Mouse (Mus musculus) megakaryocyte, embryonic 14.5 days (primary cell): Measurements from ENCODE around the gene Exoc3l2. TPM values are rescaled to one million over a fixed set of nuclear protein-coding genes. Genes with fewer than 3 reads are reported as not detected.

Experiments
- H3K27me3 ChIP-seq: replicated peaks from 2 replicates; pipeline ENCODE3; 2012; ENCODE audit warnings: inconsistent platforms
- H3K36me3 ChIP-seq: replicated peaks from 2 replicates; pipeline ENCODE3; 2012; ENCODE audit warnings: low read length, inconsistent platforms, mixed read lengths
- H3K4me1 ChIP-seq: 2 replicates; pipeline ENCODE4 v1.6.1; 2012; ENCODE audit warnings: inconsistent platforms
- H3K4me3 ChIP-seq: replicated peaks from 2 replicates; pipeline ENCODE3; 2012; ENCODE audit warnings: moderate library complexity, mild to moderate bottlenecking, inconsistent platforms
- H3K9me3 ChIP-seq: 2 replicates; pipeline ENCODE4 v1.6.1; 2012; ENCODE audit warnings: inconsistent platforms
- FLI1 ChIP-seq: IDR thresholded peaks from 2 replicates; pipeline ENCODE4 v1.6.1; 2012; ENCODE audit warnings: low read length, inconsistent platforms, mixed read lengths
- GATA1 ChIP-seq: IDR thresholded peaks from 3 replicates; pipeline ENCODE4 v1.6.1; 2012; ENCODE audit warnings: mixed read lengths, low read length, inconsistent platforms, borderline replicate concordance
- polyA plus RNA-seq: library from polyadenylated mRNA; stranded (reverse); fragments of >175 nt; gene quantifications from 2 replicates; pipeline ENCODE4 v1.2.3, GENCODE M21; 2012; ENCODE audit warnings: low replicate concordance; ENCODE audit not compliant: insufficient read depth

Gene Exoc3l2
- polyA plus RNA-seq, 1 experiment = 53.6 TPM

- no peaks in the 10 kb centered on the region for H3K27me3 ChIP-seq
- TF ChIP-seq GATA1 (no peak), FLI1 (no peak)
These were observed 14.7 kb downstream of the Exoc3l2 start for GRCm38 (mm10) chr7:19477624-19478384.

GRCm38 (mm10) chr7:19483281-19483680 is 20.1 kb downstream of the Exoc3l2 start:
- H3K27me3 ChIP-seq = no peaks in the 10 kb centered on the region
- H3K9me3 ChIP-seq = no peaks in the 10 kb centered on the region
- peaks cover 80% of the 10 kb centered on the region for H3K36me3 ChIP-seq
- no peak overlapping the region for H3K4me3 ChIP-seq
- H3K4me1 ChIP-seq = peaks cover 54% of the 10 kb centered on the region
- TF ChIP-seq FLI1 = no peak
- TF ChIP-seq GATA1 = no peak

More at GRCm38 (mm10) chr7:19477624-19478384, 14.7 kb downstream of the Exoc3l2 start:
- H3K36me3 ChIP-seq = peaks cover 83% of the 10 kb centered on the region
- H3K9me3 ChIP-seq = no peaks in the 10 kb centered on the region
- H3K4me3 ChIP-seq = no peak overlapping the region
- H3K4me1 ChIP-seq = peaks cover 58% of the 10 kb centered on the region

- Histone ChIP-seq H3K36me3 (peaks cover 86% of the 10 kb centered on the region), H3K27me3 (no peaks in the 10 kb centered on the region), H3K9me3 (no peaks in the 10 kb centered on the region), H3K4me3 (no peak overlapping the region), H3K4me1 (peaks cover 47% of the 10 kb centered on the region)
- TF ChIP-seq FLI1 (no peak), GATA1 (no peak)
These were observed 22.4 kb downstream of the Exoc3l2 start for GRCm38 (mm10) chr7:19485488-19485887.

- no peaks in the 10 kb centered on the region for H3K9me3 ChIP-seq
- no peak for TF ChIP-seq FLI1
- TF ChIP-seq GATA1 = no peak
- peaks cover 56% of the 10 kb centered on the region for H3K4me1 ChIP-seq
- H3K36me3 ChIP-seq = peaks cover 87% of the 10 kb centered on the region
- H3K4me3 ChIP-seq = peak overlapping the region; percentile 74
- H3K27me3 ChIP-seq = no peaks in the 10 kb centered on the region
These were observed 23.4 kb downstream of the Exoc3l2 start for GRCm38 (mm10) chr7:19486549-19486948.

- TF ChIP-seq GATA1 (no peak), FLI1 (no peak)
- Histone ChIP-seq H3K27me3 (no peaks in the 10 kb centered on the region), H3K36me3 (peaks cover 90% of the 10 kb centered on the region), H3K4me1 (peaks cover 62% of the 10 kb centered on the region), H3K9me3 (no peaks in the 10 kb centered on the region), H3K4me3 (no peak overlapping the region)
These were observed 26.4 kb downstream of the Exoc3l2 start for GRCm38 (mm10) chr7:19489525-19489924.

GRCm38 (mm10) chr7:19491731-19492130 is 28.6 kb downstream of the Exoc3l2 start:
- TF ChIP-seq GATA1 (no peak), FLI1 (no peak)
- H3K4me3 ChIP-seq = peak overlapping the region; percentile 82
- H3K36me3 ChIP-seq = peaks cover 95% of the 10 kb centered on the region
- H3K27me3 ChIP-seq = no peaks in the 10 kb centered on the region
- H3K9me3 ChIP-seq = no peaks in the 10 kb centered on the region
- peaks cover 59% of the 10 kb centered on the region for H3K4me1 ChIP-seq

GRCm38 (mm10) chr7:19494751-19495474 is 31.8 kb downstream of the Exoc3l2 start:
- TF ChIP-seq FLI1 (no peak), GATA1 (no peak)
- H3K4me3 ChIP-seq = no peak overlapping the region
- H3K27me3 ChIP-seq = no peaks in the 10 kb centered on the region
- H3K9me3 ChIP-seq = no peaks in the 10 kb centered on the region
- H3K4me1 ChIP-seq = peaks cover 60% of the 10 kb centered on the region
- H3K36me3 ChIP-seq = peaks cover 72% of the 10 kb centered on the region

GRCm38 (mm10) chr7:19495521-19496213 is 32.5 kb downstream of the Exoc3l2 start:
- Histone ChIP-seq H3K36me3 (peaks cover 66% of the 10 kb centered on the region), H3K27me3 (no peaks in the 10 kb centered on the region), H3K9me3 (no peaks in the 10 kb centered on the region), H3K4me3 (no peak overlapping the region), H3K4me1 (peaks cover 67% of the 10 kb centered on the region)
- TF ChIP-seq FLI1 (no peak), GATA1 (no peak)

- Histone ChIP-seq H3K4me1 (peaks cover 64% of the 10 kb centered on the region), H3K9me3 (no peaks in the 10 kb centered on the region), H3K4me3 (no peak overlapping the region), H3K36me3 (peaks cover 61% of the 10 kb centered on the region), H3K27me3 (no peaks in the 10 kb centered on the region)
- no peak for TF ChIP-seq GATA1
- no peak for TF ChIP-seq FLI1
These were observed 33.1 kb downstream of the Exoc3l2 start for GRCm38 (mm10) chr7:19496214-19496555.

GRCm38 (mm10) chr7:19498326-19498725 is 35.2 kb downstream of the Exoc3l2 start:
- peaks cover 56% of the 10 kb centered on the region for H3K4me1 ChIP-seq
- H3K9me3 ChIP-seq = no peaks in the 10 kb centered on the region
- no peak overlapping the region for H3K4me3 ChIP-seq
- H3K27me3 ChIP-seq = no peaks in the 10 kb centered on the region
- TF ChIP-seq FLI1 (no peak), GATA1 (no peak)
- H3K36me3 ChIP-seq = peaks cover 42% of the 10 kb centered on the region
